Mouse (Mus musculus): Measurements from ENCODE around the gene Exosc5.
A peak's percentile ranks its signal among the peaks of the same experiment; 100 is the strongest.

The Exosc5 gene

GRCm38 (mm10) chr7:25658657-25659472, at the start of gene Exosc5, which contains the start of gene Bckdha:
Gene Exosc5 (plus strand): TSS chr7:25659164.
Gene Bckdha (minus strand): TSS chr7:25658981.
- DNase-seq = peak; percentile 99 to 100

- DNase-seq = no peak
Measured at GRCm38 (mm10) chr7:25610056-25610455, 48.9 kb upstream of the Exosc5 start.

- DNase-seq = no peak
Measured at GRCm38 (mm10) chr7:25611501-25611900, 47.5 kb upstream of the Exosc5 start.

- DNase-seq = peak in 1 of 2 experiments; percentile 20
Measured at GRCm38 (mm10) chr7:25614086-25614485, 44.9 kb upstream of the Exosc5 start.

GRCm38 (mm10) chr7:25614831-25615705, 43.9 kb upstream of the Exosc5 start:
- DNase-seq = peak; percentile 59 to 66

GRCm38 (mm10) chr7:25615706-25616011, 43.3 kb upstream of the Exosc5 start, which contains the start of gene Erich4:
Gene Erich4 (minus strand): TSS chr7:25615892.
- DNase-seq = peak; percentile 89 to 94

- DNase-seq = peak in 1 of 2 experiments; percentile 0
Measured at GRCm38 (mm10) chr7:25617376-25618160, 41.4 kb upstream of the Exosc5 start.

- peak; percentile 97 to 98 for DNase-seq
Measured at GRCm38 (mm10) chr7:25618865-25619721, 39.9 kb upstream of the Exosc5 start, which contains the start of gene Dmac2. Gene Dmac2 (plus strand): TSS chr7:25619414.

GRCm38 (mm10) chr7:25619722-25619991, 39.3 kb upstream of the Exosc5 start:
- DNase-seq = peak in 1 of 2 experiments; percentile 17

- DNase-seq = peak in 1 of 2 experiments; percentile 2
Measured at GRCm38 (mm10) chr7:25620101-25620500, 38.9 kb upstream of the Exosc5 start.

GRCm38 (mm10) chr7:25620751-25621150, 38.2 kb upstream of the Exosc5 start:
- no peak for DNase-seq

- DNase-seq = no peak
Measured at GRCm38 (mm10) chr7:25623857-25624370, 35.0 kb upstream of the Exosc5 start.

- DNase-seq = no peak
Measured at GRCm38 (mm10) chr7:25624851-25625250, 34.1 kb upstream of the Exosc5 start.

GRCm38 (mm10) chr7:25625594-25626250, 33.2 kb upstream of the Exosc5 start:
- peak; percentile 30 to 75 for DNase-seq

- peak; percentile 49 to 54 for DNase-seq
Measured at GRCm38 (mm10) chr7:25626509-25627430, 32.2 kb upstream of the Exosc5 start, which contains the start of gene B3gnt8. Gene B3gnt8 (plus strand): TSS chr7:25626654.

GRCm38 (mm10) chr7:25627431-25628322, 31.3 kb upstream of the Exosc5 start:
- DNase-seq = peak; percentile 83 to 85

GRCm38 (mm10) chr7:25628323-25628620, 30.7 kb upstream of the Exosc5 start:
- DNase-seq = no peak

GRCm38 (mm10) chr7:25632679-25633078, 26.3 kb upstream of the Exosc5 start:
- DNase-seq = no peak

GRCm38 (mm10) chr7:25636373-25636772, 22.6 kb upstream of the Exosc5 start:
- DNase-seq = no peak

Measured in kidney, postnatal 36 days (tissue).